In the genomic region with DNA sequence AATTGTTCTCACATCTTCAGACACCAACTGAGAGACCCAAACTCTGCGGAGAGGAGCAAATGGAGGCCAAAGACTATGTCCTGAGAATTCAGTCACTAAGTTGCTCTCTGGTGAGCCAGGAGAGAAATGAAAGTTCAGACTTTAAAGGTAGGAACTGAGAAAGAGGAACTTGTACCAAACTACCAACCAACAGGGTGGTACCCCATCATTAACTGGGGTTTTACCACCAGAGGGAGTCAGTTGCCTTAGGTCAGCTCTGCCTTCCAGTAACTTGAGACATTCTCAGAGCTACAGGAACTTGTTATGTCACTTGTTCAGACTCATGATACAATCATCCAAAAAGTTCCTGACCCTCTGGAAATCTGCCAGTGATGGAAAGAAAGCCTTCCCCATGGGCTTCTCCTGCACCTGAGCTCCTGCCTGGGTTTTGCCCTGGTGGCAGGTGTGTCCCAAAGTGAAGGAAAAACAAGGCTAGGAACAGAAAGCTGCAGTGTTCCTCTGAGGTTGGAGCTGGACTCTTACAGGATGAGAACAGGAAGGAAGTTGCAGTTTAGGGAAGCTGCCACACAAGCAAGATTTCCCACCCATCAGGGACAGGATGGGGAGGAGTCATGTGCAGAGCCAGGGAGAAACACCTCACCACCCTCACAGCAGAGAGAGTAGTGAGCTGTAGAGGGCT, we compare ENCODE assay signal across 9 mouse cellular contexts. TPM values are rescaled to one million over a fixed set of nuclear protein-coding genes. Genes with fewer than 3 reads are reported as not detected.
DNase-seq lines count a peak whose midpoint lies in the region; ATAC-seq and TF ChIP-seq lines count a peak whose summit lies in the region.
"Had no signal": no experiment of that assay in that cellular context is flagged by ENCODE, and none has a peak within 500 bp of the region (broad histone marks: within the 10 kb centered on the region; RNA-seq: fewer than 3 reads in every experiment).

A gene (minus strand): TSS at position 149 of the 679 bp plus-strand sequence.

- no peaks in the 10 kb centered on the region for H3K4me1 ChIP-seq in hindbrain, embryonic 16.5 days (ENCODE audit: control insufficient read depth, insufficient read depth, low read depth, low read length)
- no peaks in the 10 kb centered on the region for H3K4me1 ChIP-seq in midbrain, embryonic 15.5 days
- no peaks in the 10 kb centered on the region for H3K4me1 ChIP-seq in hindbrain, postnatal 0 days (ENCODE audit: insufficient read depth, low read length)

- no peaks in the 10 kb centered on the region for H3K27me3 ChIP-seq in hindbrain, embryonic 16.5 days (replicated peaks; ENCODE audit: control insufficient read depth, insufficient read depth, low read length)
- H3K27me3 ChIP-seq in midbrain, embryonic 15.5 days (replicated peaks), result no peaks in the 10 kb centered on the region
- H3K27me3 ChIP-seq in hindbrain, postnatal 0 days (ENCODE audit: insufficient read depth, low read length), result no peaks in the 10 kb centered on the region

- no peak within 1 kb of the TSS for H3K4me2 ChIP-seq in hindbrain, embryonic 16.5 days (ENCODE audit: low read length)
- no peak within 1 kb of the TSS for H3K4me2 ChIP-seq in midbrain, embryonic 15.5 days
- no peak within 1 kb of the TSS for H3K4me2 ChIP-seq in hindbrain, postnatal 0 days (ENCODE audit: low read depth, low read length)

- WGBS in hindbrain, embryonic 16.5 days, result 63% methylated on average over 1 of the region's 1 CpGs
- whole genome bisulfite sequencing in midbrain, embryonic 15.5 days, result 78% methylated on average over 1 of the region's 1 CpGs
- WGBS in hindbrain, postnatal 0 days, result 68% methylated on average over 1 of the region's 1 CpGs

- no peak within 1 kb of the TSS for H3K27ac ChIP-seq in hindbrain, embryonic 16.5 days (ENCODE audit: low read depth, low read length)
- H3K27ac ChIP-seq in midbrain, embryonic 15.5 days, result no peak within 1 kb of the TSS
- H3K27ac ChIP-seq in hindbrain, postnatal 0 days, result no peak within 1 kb of the TSS

- no peak within 1 kb of the TSS for H3K9ac ChIP-seq in hindbrain, embryonic 16.5 days (ENCODE audit: low read depth, low read length)
- no peak within 1 kb of the TSS for H3K9ac ChIP-seq in midbrain, embryonic 15.5 days
- H3K9ac ChIP-seq in hindbrain, postnatal 0 days (replicated peaks; ENCODE audit: low read length), result no peak within 1 kb of the TSS

- ATAC-seq in hindbrain, embryonic 16.5 days, result no peak
- ATAC-seq in midbrain, embryonic 15.5 days (replicated peaks), result no peak
- ATAC-seq in hindbrain, postnatal 0 days, result no peak

- no peak for TF ChIP-seq CTCF in hindbrain, postnatal 0 days (IDR thresholded peaks at IDR 0.05; ENCODE audit: low read depth)

- H3K4me3 ChIP-seq in hindbrain, embryonic 16.5 days (ENCODE audit: low read length), result no peak within 1 kb of the TSS
- no peak within 1 kb of the TSS for H3K4me3 ChIP-seq in midbrain, embryonic 15.5 days
- H3K4me3 ChIP-seq in hindbrain, postnatal 0 days (ENCODE audit: low read length), result no peak within 1 kb of the TSS
- H3K4me3 ChIP-seq: myocyte had no signal

- DNase-seq in embryo, embryonic 10 days (ENCODE audit: low spot score), result peak; percentile 13
- DNase-seq in embryo, embryonic 11 days, result no peak
- DNase-seq in 416B (ENCODE audit: low read depth), result peak; percentile 90
- DNase-seq in heart, adult 8-10 months (ENCODE audit: low spot score), result peak; percentile 45
- peak; percentile 69 for DNase-seq in lung, postnatal 36 days
- DNase-seq in hindbrain, postnatal 0 days (ENCODE audit: low spot score), result no peak

- no peaks in the 10 kb centered on the region for H3K9me3 ChIP-seq in hindbrain, embryonic 16.5 days (ENCODE audit: control insufficient read depth, low read length)
- H3K9me3 ChIP-seq in midbrain, embryonic 15.5 days, result no peaks in the 10 kb centered on the region
- no peaks in the 10 kb centered on the region for H3K9me3 ChIP-seq in hindbrain, postnatal 0 days (ENCODE audit: low read length)

- no peaks in the 10 kb centered on the region for H3K36me3 ChIP-seq in hindbrain, embryonic 16.5 days (ENCODE audit: control insufficient read depth, insufficient read depth, low read length)
- no peaks in the 10 kb centered on the region for H3K36me3 ChIP-seq in midbrain, embryonic 15.5 days (replicated peaks)
- H3K36me3 ChIP-seq in hindbrain, postnatal 0 days (ENCODE audit: insufficient read depth, low read length), result no peaks in the 10 kb centered on the region

RNA-seq across cellular contexts. Expression of the gene that starts here (rescaled TPM):
- under 1 TPM in 1 of 4 experiments, not detected in 3; 0.23 TPM for total RNA-seq in heart, adult 8-10 months (2022)
- not detected in 2 replicates for polyA plus RNA-seq in hindbrain, embryonic 16.5 days (2015; fragmentation: Nextera tagmentation; extraction: Ambion mirVana)
- polyA plus RNA-seq in midbrain, embryonic 15.5 days (2015; fragmentation: Nextera tagmentation; extraction: Ambion mirVana), result 0.05 TPM in 1 of 2 replicates, not detected in the other
- total RNA-seq in hindbrain, postnatal 0 days (2014; rRNA removed), result 0.16 TPM in 1 of 2 replicates, not detected in the other
- not detected in 2 replicates for polyA plus RNA-seq in hindbrain, postnatal 0 days (2015; fragmentation: Nextera tagmentation; extraction: Ambion mirVana)
- polyA plus RNA-seq: myocyte had no signal

Comparison
In these comparisons a context has a peak if more than half of its experiments do, and no peak if none do; other contexts are left out.
1. DNase-seq: peak in embryo, embryonic 10 days (single experiment), 416B (single experiment) and lung, postnatal 36 days (single experiment); none in embryo, embryonic 11 days (single experiment) and hindbrain, postnatal 0 days (single experiment).
2. Peak in DNase-seq in heart, adult 8-10 months; RNA of the gene not detected or under 1 TPM.